Mouse (Mus musculus) NIH3T3 (cell line): ENCODE results near the gene 4930579G24Rik.

Source experiments
- DNase-seq: peaks from one replicate; pipeline ENCODE4 v3.0.0-alpha.2; 2012; ENCODE audit warnings: low read depth

The 4930579G24Rik gene

GRCm38 (mm10) chr3:79628561-79629415 is at the start of gene 4930579G24Rik:
Gene 4930579G24Rik (plus strand): TSS chr3:79629079.
- peak; percentile 99 for DNase-seq

DNA sequence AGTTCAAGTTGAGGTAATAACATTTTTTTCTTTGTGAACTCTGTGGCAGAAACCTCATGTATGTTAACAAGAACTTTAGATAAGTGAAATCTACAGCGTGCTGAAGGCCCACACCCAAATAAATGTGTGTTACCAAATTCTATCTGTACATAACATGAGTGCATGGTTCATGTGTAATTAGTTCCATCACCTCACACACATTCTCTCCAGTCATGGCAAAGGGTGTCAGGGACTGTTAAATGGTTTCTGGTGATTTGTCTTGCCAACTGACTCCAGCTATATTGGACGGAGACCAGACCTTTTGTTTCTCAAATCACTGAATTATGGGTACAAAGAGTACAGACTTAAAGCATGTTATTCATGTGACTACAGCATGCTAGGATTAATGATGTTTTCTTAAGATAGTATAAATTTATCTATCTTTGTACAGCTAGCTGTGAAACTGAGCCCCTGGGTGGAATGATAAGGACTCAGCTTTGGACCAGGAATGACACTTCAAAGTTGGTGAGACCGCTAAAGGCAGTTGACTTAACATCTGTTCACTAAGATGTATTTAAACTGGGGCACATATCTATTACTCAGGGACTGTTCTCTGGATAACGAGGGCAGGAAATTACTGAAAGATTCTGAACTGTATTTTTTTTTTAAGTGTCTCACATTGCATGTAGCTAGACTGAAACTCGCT is 48.8 kb upstream of the 4930579G24Rik start:
- DNase-seq: no peak

- peak; percentile 96 for DNase-seq
These were observed 42.1 kb upstream of the 4930579G24Rik start for GRCm38 (mm10) chr3:79586804-79587203.

- DNase-seq: no peak
These were observed 39.2 kb upstream of the 4930579G24Rik start for GRCm38 (mm10) chr3:79589671-79590070.

DNA sequence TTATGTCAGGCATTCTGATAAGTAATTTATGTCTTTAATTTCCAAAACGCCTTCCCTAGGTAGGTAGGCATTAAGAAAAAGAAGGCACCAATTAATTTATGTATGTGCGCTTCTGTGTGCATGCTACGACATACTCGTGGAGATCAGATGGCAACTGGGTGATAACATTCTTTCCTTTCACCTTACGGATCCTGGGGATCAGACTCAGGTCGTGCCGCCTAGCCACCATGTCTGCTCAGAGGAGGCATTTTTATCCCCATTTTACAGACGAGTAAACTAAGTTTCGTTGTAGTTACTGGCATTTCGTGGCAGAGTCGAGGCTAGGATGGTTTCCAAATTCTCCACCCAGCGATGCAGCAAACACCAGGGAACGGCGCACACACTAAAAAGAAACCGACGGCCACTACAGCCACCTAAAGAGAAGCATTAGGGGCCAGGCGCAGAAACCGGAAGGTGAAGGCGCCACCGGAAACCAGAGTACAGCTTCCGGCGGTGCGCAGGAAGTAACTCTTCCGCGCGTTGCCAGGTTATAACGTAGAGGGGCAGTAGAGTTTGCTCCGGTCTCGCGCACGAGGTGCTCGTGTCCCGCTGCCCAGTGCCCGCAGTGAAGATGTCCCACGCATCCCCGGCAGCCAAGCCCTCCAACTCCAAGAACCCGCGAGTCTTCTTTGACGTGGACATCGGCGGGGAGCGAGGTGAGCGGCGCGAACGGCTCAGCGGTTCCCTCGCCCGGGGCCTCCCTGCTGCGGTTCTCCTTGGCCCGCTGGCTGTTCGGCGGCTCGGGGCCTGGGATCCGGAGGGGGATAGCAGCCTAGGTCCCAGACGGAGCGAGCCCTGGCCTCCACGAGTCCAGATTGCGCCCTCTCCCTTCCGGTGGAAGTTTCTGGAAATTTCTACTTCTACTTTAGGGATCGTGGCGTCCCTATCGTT is 37.8 kb upstream of the 4930579G24Rik start, which contains the start of gene Ppid:
Ppid (plus strand) TSS at position 480 of the 930 bp plus-strand sequence.
- peak; percentile 92 for DNase-seq

GRCm38 (mm10) chr3:79591793-79592471 is 36.9 kb upstream of the 4930579G24Rik start:
- DNase-seq: no peak

GRCm38 (mm10) chr3:79595468-79595867 is 33.4 kb upstream of the 4930579G24Rik start:
- DNase-seq: no peak

- no peak for DNase-seq
These were observed 19.0 kb upstream of the 4930579G24Rik start for GRCm38 (mm10) chr3:79609886-79610285.

DNA sequence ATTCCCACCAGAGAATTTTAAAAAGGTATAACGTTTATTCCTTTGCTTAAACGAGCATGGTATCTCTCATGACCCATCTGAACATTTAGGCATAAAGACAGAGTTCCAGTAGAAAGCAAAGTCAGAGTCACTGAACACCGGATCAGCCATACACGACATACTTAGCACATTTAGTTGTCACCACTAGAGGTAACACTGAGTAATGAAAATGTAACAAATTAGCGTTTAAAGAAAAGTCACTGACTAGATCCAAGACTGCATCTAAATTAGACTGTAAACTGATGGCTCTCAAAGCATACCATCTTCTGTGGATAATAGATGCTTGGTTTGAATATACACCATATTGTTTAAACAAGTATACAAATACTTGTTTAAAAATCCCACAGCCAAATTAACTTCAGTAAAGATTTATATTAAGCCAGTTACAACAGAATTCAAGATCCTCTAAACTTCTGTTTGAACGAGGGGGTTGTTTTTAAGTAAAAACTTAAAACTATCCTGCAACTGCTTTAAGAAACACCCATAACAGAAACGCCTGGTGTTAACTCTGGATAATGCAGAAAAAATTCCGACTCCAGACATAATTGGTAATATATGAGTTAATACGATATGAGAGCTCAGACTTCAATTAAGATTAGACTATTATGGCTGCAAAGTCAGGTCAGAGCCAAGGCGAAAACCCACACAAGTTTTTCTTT is 1.2 kb upstream of the 4930579G24Rik start:
- DNase-seq: peak; percentile 6

GRCm38 (mm10) chr3:79628182-79628560 is 708 bp upstream of the 4930579G24Rik start:
- no peak for DNase-seq

GRCm38 (mm10) chr3:79629416-79629730 is 494 bp downstream of the 4930579G24Rik start, which contains the start of gene Etfdh:
Gene Etfdh (minus strand): TSS chr3:79629500.
- DNase-seq: peak; percentile 78

GRCm38 (mm10) chr3:79652129-79652528 is 23.2 kb downstream of the 4930579G24Rik start:
- DNase-seq: no peak

- no peak for DNase-seq
These were observed 27.8 kb downstream of the 4930579G24Rik start for GRCm38 (mm10) chr3:79656682-79657081.

DNA sequence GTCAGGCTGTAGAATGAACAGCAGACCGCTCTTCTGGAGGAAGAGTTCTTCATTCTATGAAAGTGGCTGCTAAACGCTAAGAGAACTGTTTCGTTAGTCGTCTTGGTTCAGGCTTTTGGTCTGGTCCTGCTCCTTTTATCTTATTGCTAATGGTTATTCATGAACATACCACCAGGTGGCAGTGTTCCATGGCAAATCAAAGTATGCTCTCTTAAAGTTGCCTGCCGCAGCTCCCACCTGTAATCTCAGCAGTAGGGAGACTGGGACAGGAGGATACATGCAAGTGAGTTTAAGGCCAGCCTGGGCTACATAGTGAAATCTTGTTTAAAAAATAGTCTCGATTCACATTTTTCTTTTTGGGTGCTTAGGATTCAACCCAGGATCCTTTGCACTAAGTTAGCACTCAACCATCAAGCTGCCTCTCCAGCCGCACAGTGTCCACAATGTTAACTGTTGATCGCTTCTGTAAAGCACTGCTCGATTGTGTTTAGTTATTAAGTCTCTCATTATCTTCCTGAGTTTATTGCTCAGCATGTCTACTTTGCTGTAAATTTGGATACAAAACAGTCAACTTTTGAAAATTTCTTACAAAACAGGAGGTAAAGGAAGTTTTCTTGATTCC is 36.0 kb downstream of the 4930579G24Rik start:
- peak; percentile 72 for DNase-seq

- DNase-seq: no peak
These were observed 41.7 kb downstream of the 4930579G24Rik start for GRCm38 (mm10) chr3:79670556-79670955.

DNA sequence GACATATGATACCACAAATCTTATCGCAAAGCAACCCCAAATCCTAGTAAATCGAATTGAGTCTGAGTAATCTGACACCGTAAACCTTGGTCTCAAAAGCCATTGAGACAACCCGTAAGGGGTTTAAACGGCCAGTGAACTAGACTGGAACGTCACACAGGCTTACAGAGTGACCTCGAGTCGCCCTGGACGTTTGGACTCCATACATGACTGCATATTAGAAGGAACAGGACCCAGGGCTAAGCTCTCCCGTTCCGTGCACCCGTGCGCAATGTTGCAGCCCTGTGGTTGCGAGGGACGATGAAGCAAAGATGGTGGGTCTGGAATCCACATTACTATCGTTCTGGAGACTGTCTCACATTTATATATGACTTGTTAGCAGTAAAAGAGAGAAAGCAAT is 43.3 kb downstream of the 4930579G24Rik start:
- no peak for DNase-seq

GRCm38 (mm10) chr3:79673082-79673481 is 44.2 kb downstream of the 4930579G24Rik start:
- DNase-seq: peak; percentile 85

GRCm38 (mm10) chr3:79674641-79675040 is 45.8 kb downstream of the 4930579G24Rik start:
- DNase-seq: no peak

DNA sequence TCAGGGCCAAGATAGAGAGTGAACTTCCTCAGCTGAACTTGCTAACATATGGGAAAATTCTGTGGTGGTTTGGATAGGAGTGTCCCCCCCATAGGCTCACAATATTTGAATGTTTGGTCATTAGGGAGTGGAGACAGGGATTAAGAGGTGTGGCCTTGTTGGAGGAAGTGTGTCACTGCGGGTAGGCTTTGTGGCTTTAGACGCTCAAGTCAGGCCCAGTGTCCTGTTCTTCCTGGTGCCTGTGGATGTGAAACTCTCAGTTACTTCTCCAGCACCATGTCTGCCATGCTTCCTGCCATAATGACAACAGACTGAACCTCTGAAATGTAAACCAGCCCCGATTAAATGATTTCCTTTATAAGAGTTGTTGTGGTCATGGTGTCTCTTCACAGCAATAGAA is 47.5 kb downstream of the 4930579G24Rik start:
- no peak for DNase-seq
